Mouse (Mus musculus): ENCODE measurements around the gene Tjp3. TPM values are rescaled to one million over a fixed set of nuclear protein-coding genes. Genes with fewer than 3 reads are reported as not detected.

Tjp3 gene
- polyA plus RNA-seq, 1 experiment from 2014 or later = 47.0 TPM

DNA sequence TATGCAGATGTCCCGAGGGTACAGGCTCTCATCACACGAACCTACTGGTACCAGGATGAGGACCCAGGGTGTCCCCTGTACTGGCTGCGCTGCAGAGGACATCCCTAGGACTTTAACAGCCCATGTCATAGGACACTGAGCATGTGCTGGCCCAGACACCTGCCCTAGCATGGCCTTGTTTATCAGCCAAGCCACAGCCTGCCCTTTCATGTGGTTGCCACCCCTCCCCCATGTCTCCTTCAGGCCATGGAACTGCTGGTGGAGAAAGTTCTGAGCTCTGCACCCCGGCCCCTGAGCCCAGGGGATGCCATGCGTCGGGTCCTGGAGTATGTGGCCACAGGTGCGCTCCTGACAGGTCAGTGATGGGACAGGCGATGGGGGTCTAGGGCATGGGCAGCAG lies 41.9 kb downstream of the Tjp3 start:
- Histone ChIP-seq H3K4me3 (replicated peaks) (no peak overlapping the region), H3K27me3 (replicated peaks) (peaks cover 36% of the 10 kb centered on the region), H3K36me3 (no peaks in the 10 kb centered on the region), H3K27ac (no peak overlapping the region), H3K4me1 (replicated peaks) (peaks cover 14% of the 10 kb centered on the region), H3K9ac (no peak overlapping the region), H3K9me3 (no peaks in the 10 kb centered on the region), H3K4me2 (replicated peaks) (no peak overlapping the region)
- 86% methylated on average over 8 of the region's 8 CpGs for WGBS
- ATAC-seq = no peak

- H3K27me3 ChIP-seq (replicated peaks) = peaks cover 20% of the 10 kb centered on the region
- H3K4me3 ChIP-seq (replicated peaks) = no peak overlapping the region
- H3K27ac ChIP-seq = no peak overlapping the region
- no peaks in the 10 kb centered on the region for H3K36me3 ChIP-seq
- 79% methylated on average over 2 of the region's 2 CpGs for WGBS
- no peak for ATAC-seq
- H3K9me3 ChIP-seq = no peaks in the 10 kb centered on the region
- H3K4me2 ChIP-seq (replicated peaks) = no peak overlapping the region
- no peak overlapping the region for H3K9ac ChIP-seq
- peaks cover 12% of the 10 kb centered on the region for H3K4me1 ChIP-seq (replicated peaks)
Observed at GRCm38 (mm10) chr10:81247804-81248203, 43.6 kb downstream of the Tjp3 start.

- H3K27me3 ChIP-seq (replicated peaks) = peaks cover 7% of the 10 kb centered on the region
- H3K27ac ChIP-seq = no peak overlapping the region
- no peak overlapping the region for H3K9ac ChIP-seq
- H3K36me3 ChIP-seq = no peaks in the 10 kb centered on the region
- H3K9me3 ChIP-seq = no peaks in the 10 kb centered on the region
- no peak overlapping the region for H3K4me3 ChIP-seq (replicated peaks)
- no peak for ATAC-seq
- no peak overlapping the region for H3K4me2 ChIP-seq (replicated peaks)
- peaks cover 9% of the 10 kb centered on the region; the same call in 1 of the 2 replicates for H3K4me1 ChIP-seq (replicated peaks)
- 87% methylated on average over 6 of the region's 6 CpGs for WGBS
Observed at GRCm38 (mm10) chr10:81245166-81245565, 46.2 kb downstream of the Tjp3 start.

- Histone ChIP-seq H3K36me3 (no peaks in the 10 kb centered on the region), H3K4me1 (replicated peaks) (peaks cover 11% of the 10 kb centered on the region; the same call in 1 of the 2 replicates), H3K27ac (no peak overlapping the region), H3K9me3 (no peaks in the 10 kb centered on the region), H3K27me3 (replicated peaks) (peaks cover 13% of the 10 kb centered on the region), H3K9ac (no peak overlapping the region), H3K4me2 (replicated peaks) (no peak overlapping the region), H3K4me3 (replicated peaks) (no peak overlapping the region)
- ATAC-seq = peak; percentile 61
- WGBS = 11% methylated on average over 17 of the region's 17 CpGs
Observed at GRCm38 (mm10) chr10:81244595-81244994, 46.8 kb downstream of the Tjp3 start.

- no peak overlapping the region for H3K4me2 ChIP-seq (replicated peaks)
- H3K27me3 ChIP-seq (replicated peaks) = peaks cover 17% of the 10 kb centered on the region
- H3K4me3 ChIP-seq (replicated peaks) = no peak overlapping the region
- H3K9ac ChIP-seq = no peak overlapping the region
- 72% methylated on average over 4 of the region's 4 CpGs for WGBS
- no peak overlapping the region for H3K27ac ChIP-seq
- no peaks in the 10 kb centered on the region for H3K36me3 ChIP-seq
- ATAC-seq = no peak
- peaks cover 14% of the 10 kb centered on the region; the same call in 1 of the 2 replicates for H3K4me1 ChIP-seq (replicated peaks)
- H3K9me3 ChIP-seq = no peaks in the 10 kb centered on the region
Observed at GRCm38 (mm10) chr10:81244146-81244545, 47.2 kb downstream of the Tjp3 start.

DNA sequence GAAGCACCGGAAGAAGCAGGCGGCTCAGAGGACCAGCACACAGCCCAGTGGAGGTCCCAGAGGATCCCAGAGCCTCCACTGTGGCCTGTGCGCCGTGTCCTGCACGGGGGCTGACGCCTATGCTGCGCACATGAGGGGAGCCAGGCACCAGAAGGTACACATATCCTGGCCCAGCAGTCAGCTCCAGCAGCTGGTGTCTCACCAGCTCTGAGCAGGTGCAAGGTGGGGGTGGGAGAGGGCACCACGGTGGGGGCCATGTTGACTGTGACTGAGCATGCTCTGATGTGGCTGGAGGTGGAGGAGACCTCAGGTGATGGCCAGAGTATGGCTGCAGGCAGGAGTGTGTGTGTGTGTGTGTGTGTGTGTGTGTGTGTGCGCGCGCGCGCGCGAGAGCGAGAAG lies 49.4 kb downstream of the Tjp3 start:
- H3K4me2 ChIP-seq (replicated peaks) = no peak overlapping the region
- peaks cover 23% of the 10 kb centered on the region for H3K27me3 ChIP-seq (replicated peaks)
- H3K4me1 ChIP-seq (replicated peaks) = peaks cover 14% of the 10 kb centered on the region; the same call in 1 of the 2 replicates
- H3K27ac ChIP-seq = no peak overlapping the region
- no peaks in the 10 kb centered on the region for H3K36me3 ChIP-seq
- ATAC-seq = no peak
- H3K9me3 ChIP-seq = no peaks in the 10 kb centered on the region
- no peak overlapping the region for H3K4me3 ChIP-seq (replicated peaks)
- 89% methylated on average over 16 of the region's 16 CpGs for WGBS
- no peak overlapping the region for H3K9ac ChIP-seq

DNA sequence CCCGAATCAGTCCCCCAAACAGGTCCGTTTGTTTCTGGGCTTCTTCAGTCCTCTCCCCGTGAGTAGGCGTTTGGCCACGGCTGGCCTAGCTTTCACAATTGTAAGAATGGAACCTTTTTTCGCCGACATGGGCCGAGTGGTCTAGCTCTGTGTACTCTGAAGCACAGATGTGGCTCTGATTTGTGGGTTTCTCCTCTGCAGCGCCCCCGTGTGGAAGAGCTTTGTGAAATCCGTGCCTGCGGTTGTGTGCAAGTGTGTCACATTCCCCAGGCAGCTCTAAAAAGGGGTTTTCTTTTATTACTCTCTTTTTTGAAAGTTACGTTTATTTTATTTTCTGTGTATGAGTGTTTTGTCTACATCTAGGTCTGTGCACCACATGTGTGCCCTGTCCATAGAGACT lies 50.5 kb downstream of the Tjp3 start:
- H3K4me1 ChIP-seq (replicated peaks) = peaks cover 14% of the 10 kb centered on the region; the same call in 1 of the 2 replicates
- WGBS = 32% methylated on average over 13 of the region's 13 CpGs
- H3K9me3 ChIP-seq = no peaks in the 10 kb centered on the region
- no peak overlapping the region for H3K27ac ChIP-seq
- no peak overlapping the region for H3K4me2 ChIP-seq (replicated peaks)
- no peaks in the 10 kb centered on the region for H3K36me3 ChIP-seq
- H3K4me3 ChIP-seq (replicated peaks) = no peak overlapping the region
- no peak for ATAC-seq
- no peak overlapping the region for H3K9ac ChIP-seq
- H3K27me3 ChIP-seq (replicated peaks) = peaks cover 23% of the 10 kb centered on the region

- H3K36me3 ChIP-seq = no peaks in the 10 kb centered on the region
- no peak overlapping the region for H3K27ac ChIP-seq
- ATAC-seq = no peak
- no peak overlapping the region for H3K4me3 ChIP-seq (replicated peaks)
- no peak overlapping the region for H3K9ac ChIP-seq
- H3K4me2 ChIP-seq (replicated peaks) = no peak overlapping the region
- H3K9me3 ChIP-seq = no peaks in the 10 kb centered on the region
- peaks cover 12% of the 10 kb centered on the region for H3K4me1 ChIP-seq (replicated peaks)
- whole genome bisulfite sequencing = 77% methylated on average over 2 of the region's 2 CpGs
- peaks cover 23% of the 10 kb centered on the region for H3K27me3 ChIP-seq (replicated peaks)
Observed at GRCm38 (mm10) chr10:81238618-81239017, 52.8 kb downstream of the Tjp3 start.

GRCm38 (mm10) chr10:81236471-81237268 lies 54.7 kb downstream of the Tjp3 start:
- Histone ChIP-seq H3K27me3 (replicated peaks) (peaks cover 27% of the 10 kb centered on the region), H3K4me3 (replicated peaks) (no peak overlapping the region), H3K27ac (no peak overlapping the region), H3K4me2 (replicated peaks) (no peak overlapping the region), H3K9ac (no peak overlapping the region), H3K36me3 (no peaks in the 10 kb centered on the region), H3K4me1 (replicated peaks) (peaks cover 21% of the 10 kb centered on the region), H3K9me3 (no peaks in the 10 kb centered on the region)
- WGBS = 86% methylated on average over 12 of the region's 12 CpGs
- no peak for ATAC-seq

DNA sequence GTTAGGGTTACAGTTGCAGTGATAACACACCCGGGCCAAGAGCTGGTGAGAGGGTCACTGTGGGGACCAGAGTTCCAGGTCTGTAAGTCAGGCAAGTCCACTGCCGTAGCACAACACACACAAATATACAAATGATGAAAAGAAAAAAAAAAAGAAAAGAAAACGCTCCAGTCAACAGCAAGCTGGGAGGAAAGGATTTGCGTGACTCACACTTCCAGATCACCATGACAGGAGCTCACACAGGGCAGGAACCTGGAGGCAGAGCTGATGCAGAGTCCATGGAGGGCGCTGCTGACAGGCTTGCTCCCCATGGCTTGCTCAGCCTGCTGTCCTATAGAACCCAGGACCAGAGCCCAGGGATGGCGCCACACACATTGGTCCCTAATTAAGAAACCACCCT lies 57.2 kb downstream of the Tjp3 start:
- no peak for ATAC-seq
- Histone ChIP-seq H3K9ac (no peak overlapping the region; the same call in 1 of the 2 replicates), H3K27ac (peak overlapping the region; percentile 32; the same call in 1 of the 2 replicates), H3K4me1 (replicated peaks) (peaks cover 22% of the 10 kb centered on the region), H3K27me3 (replicated peaks) (peaks cover 29% of the 10 kb centered on the region), H3K36me3 (no peaks in the 10 kb centered on the region), H3K9me3 (no peaks in the 10 kb centered on the region), H3K4me3 (replicated peaks) (0 out of 2 replicates have a peak overlapping the region, but pooled peaks have one; percentile 76), H3K4me2 (replicated peaks) (peak overlapping the region; percentile 72; the same call in 1 of the 2 replicates)
- 84% methylated on average over 6 of the region's 6 CpGs for WGBS

DNA sequence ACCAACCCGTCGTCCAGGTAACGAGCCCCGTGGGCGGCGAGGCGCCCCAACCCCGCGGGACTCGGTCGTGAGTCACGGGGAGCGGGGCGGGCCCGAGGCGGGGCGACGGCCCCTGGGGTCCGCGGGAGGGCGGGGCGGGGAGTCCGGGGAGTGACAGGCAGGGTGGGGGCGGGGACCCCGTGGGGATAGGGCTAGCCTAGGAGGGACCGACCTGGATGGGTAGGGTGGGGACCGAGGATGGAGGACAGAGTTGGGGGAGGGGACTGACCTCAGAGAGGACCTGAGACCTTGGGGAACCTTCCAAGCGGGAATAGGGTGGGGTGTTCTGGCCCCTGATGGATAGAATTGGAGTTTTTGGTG lies 58.2 kb downstream of the Tjp3 start:
- ATAC-seq = peak; percentile 75
- no peaks in the 10 kb centered on the region for H3K9me3 ChIP-seq
- peak overlapping the region; percentile 58 for H3K27ac ChIP-seq
- H3K36me3 ChIP-seq = no peaks in the 10 kb centered on the region
- peaks cover 33% of the 10 kb centered on the region for H3K27me3 ChIP-seq (replicated peaks)
- H3K9ac ChIP-seq = peak overlapping the region; percentile 77
- under 1% methylated on average over 24 of the region's 28 CpGs for WGBS
- peak overlapping the region; percentile 72 for H3K4me2 ChIP-seq (replicated peaks)
- H3K4me3 ChIP-seq (replicated peaks) = peak overlapping the region; percentile 76
- H3K4me1 ChIP-seq (replicated peaks) = peaks cover 22% of the 10 kb centered on the region

GRCm38 (mm10) chr10:81232580-81233225 lies 58.7 kb downstream of the Tjp3 start, which contains the start of gene Zfr2:
Gene Zfr2 (plus strand): TSS chr10:81233155.
- Histone ChIP-seq H3K36me3 (no peaks in the 10 kb centered on the region), H3K4me1 (replicated peaks) (peaks cover 22% of the 10 kb centered on the region), H3K4me2 (replicated peaks) (peak within 1 kb of the TSS; percentile 72), H3K27me3 (replicated peaks) (peaks cover 31% of the 10 kb centered on the region), H3K27ac (peak within 1 kb of the TSS; percentile 58), H3K4me3 (replicated peaks) (peak within 1 kb of the TSS; percentile 76), H3K9me3 (no peaks in the 10 kb centered on the region), H3K9ac (peak within 1 kb of the TSS; percentile 77)
- 5% methylated on average over 29 of the region's 29 CpGs for WGBS
- ATAC-seq = peak; percentile 90
